Mouse (Mus musculus): ENCODE results near the gene Sycp2l. TPM values are rescaled to one million over a fixed set of nuclear protein-coding genes. Genes with fewer than 3 reads are reported as not detected.
A peak's percentile ranks its signal among the peaks of the same experiment; 100 is the strongest.

Gene Sycp2l
- polyA plus RNA-seq, 1 experiment from 2014 or later, result not detected

GRCm38 (mm10) chr13:41079421-41079780 is 34.7 kb upstream of the Sycp2l start, which contains the start of gene Mak:
Gene Mak (minus strand): TSS chr13:41079706.
- Histone ChIP-seq H3K4me1 (ENCODE audit: insufficient read depth, low read depth, low read length) (no peaks in the 10 kb centered on the region), H3K4me2 (replicated peaks; ENCODE audit: low read depth, low read length) (peak within 1 kb of the TSS; percentile 68), H3K36me3 (ENCODE audit: insufficient read depth, low read length) (no peaks in the 10 kb centered on the region), H3K4me3 (ENCODE audit: low read depth, low read length) (peak within 1 kb of the TSS; percentile 36), H3K9ac (replicated peaks; ENCODE audit: low read depth) (no peak within 1 kb of the TSS), H3K27ac (ENCODE audit: low read length) (no peak within 1 kb of the TSS), H3K9me3 (ENCODE audit: low read length) (no peaks in the 10 kb centered on the region), H3K27me3 (replicated peaks; ENCODE audit: insufficient read depth, low read length) (0 out of 2 replicates have a peak, but pooled peaks cover 5% of the 10 kb centered on the region)
- TF ChIP-seq EP300 (IDR thresholded peaks at IDR 0.05) (no peak), CTCF (IDR thresholded peaks at IDR 0.05) (no peak)
- DNase-seq (ENCODE audit: low spot score) (peak; percentile 78), ATAC-seq (peak; percentile 96)
- WGBS, result under 1% methylated on average over 38 of the region's 40 CpGs

GRCm38 (mm10) chr13:41079859-41080258 is 34.2 kb upstream of the Sycp2l start:
- no peak for ATAC-seq
- no peak overlapping the region; the same call in 1 of the 2 replicates for H3K4me3 ChIP-seq (ENCODE audit: low read depth, low read length)
- 56% methylated on average over 5 of the region's 5 CpGs for WGBS

GRCm38 (mm10) chr13:41080700-41081099 is 33.4 kb upstream of the Sycp2l start:
- ATAC-seq (no peak), DNase-seq (ENCODE audit: low spot score) (no peak)
- Histone ChIP-seq H3K9me3 (ENCODE audit: low read length) (no peaks in the 10 kb centered on the region), H3K9ac (replicated peaks; ENCODE audit: low read depth) (no peak overlapping the region), H3K4me1 (ENCODE audit: insufficient read depth, low read depth, low read length) (no peaks in the 10 kb centered on the region), H3K27me3 (replicated peaks; ENCODE audit: insufficient read depth, low read length) (0 out of 2 replicates have a peak, but pooled peaks cover 5% of the 10 kb centered on the region), H3K27ac (ENCODE audit: low read length) (no peak overlapping the region), H3K4me3 (ENCODE audit: low read depth, low read length) (no peak overlapping the region), H3K36me3 (ENCODE audit: insufficient read depth, low read length) (no peaks in the 10 kb centered on the region), H3K4me2 (replicated peaks; ENCODE audit: low read depth, low read length) (no peak overlapping the region)
- WGBS, result 89% methylated on average over 6 of the region's 6 CpGs
- no peak for TF ChIP-seq EP300 (IDR thresholded peaks at IDR 0.05)
- no peak for TF ChIP-seq CTCF (IDR thresholded peaks at IDR 0.05)

More at GRCm38 (mm10) chr13:41079859-41080258, 34.2 kb upstream of the Sycp2l start:
- H3K36me3 ChIP-seq (ENCODE audit: insufficient read depth, low read length), result no peaks in the 10 kb centered on the region
- no peak overlapping the region for H3K9ac ChIP-seq (replicated peaks; ENCODE audit: low read depth)
- H3K27me3 ChIP-seq (replicated peaks; ENCODE audit: insufficient read depth, low read length), result 0 out of 2 replicates have a peak, but pooled peaks cover 5% of the 10 kb centered on the region
- no peaks in the 10 kb centered on the region for H3K9me3 ChIP-seq (ENCODE audit: low read length)
- no peak for DNase-seq (ENCODE audit: low spot score)
- no peak overlapping the region for H3K4me2 ChIP-seq (replicated peaks; ENCODE audit: low read depth, low read length)
- TF ChIP-seq CTCF (IDR thresholded peaks at IDR 0.05), result no peak
- TF ChIP-seq EP300 (IDR thresholded peaks at IDR 0.05), result no peak
- no peaks in the 10 kb centered on the region for H3K4me1 ChIP-seq (ENCODE audit: insufficient read depth, low read depth, low read length)
- H3K27ac ChIP-seq (ENCODE audit: low read length), result no peak overlapping the region

GRCm38 (mm10) chr13:41084521-41084920 is 29.6 kb upstream of the Sycp2l start:
- Histone ChIP-seq H3K9me3 (ENCODE audit: low read length) (no peaks in the 10 kb centered on the region), H3K4me3 (ENCODE audit: low read depth, low read length) (no peak overlapping the region), H3K27ac (ENCODE audit: low read length) (no peak overlapping the region), H3K4me2 (replicated peaks; ENCODE audit: low read depth, low read length) (no peak overlapping the region), H3K9ac (replicated peaks; ENCODE audit: low read depth) (no peak overlapping the region), H3K27me3 (replicated peaks; ENCODE audit: insufficient read depth, low read length) (0 out of 2 replicates have a peak, but pooled peaks cover 5% of the 10 kb centered on the region), H3K4me1 (ENCODE audit: insufficient read depth, low read depth, low read length) (no peaks in the 10 kb centered on the region), H3K36me3 (ENCODE audit: insufficient read depth, low read length) (no peaks in the 10 kb centered on the region)
- no peak for ATAC-seq
- 77% methylated on average over 3 of the region's 3 CpGs for WGBS
- DNase-seq (ENCODE audit: low spot score), result peak; percentile 18
- TF ChIP-seq EP300 (IDR thresholded peaks at IDR 0.05) (no peak), CTCF (IDR thresholded peaks at IDR 0.05) (no peak)

- Histone ChIP-seq H3K4me1 (ENCODE audit: insufficient read depth, low read depth, low read length) (no peaks in the 10 kb centered on the region), H3K9ac (replicated peaks; ENCODE audit: low read depth) (no peak overlapping the region), H3K4me3 (ENCODE audit: low read depth, low read length) (no peak overlapping the region), H3K27ac (ENCODE audit: low read length) (no peak overlapping the region), H3K9me3 (ENCODE audit: low read length) (no peaks in the 10 kb centered on the region), H3K4me2 (replicated peaks; ENCODE audit: low read depth, low read length) (no peak overlapping the region), H3K27me3 (replicated peaks; ENCODE audit: insufficient read depth, low read length) (0 out of 2 replicates have a peak, but pooled peaks cover 5% of the 10 kb centered on the region), H3K36me3 (ENCODE audit: insufficient read depth, low read length) (no peaks in the 10 kb centered on the region)
- ATAC-seq (no peak), DNase-seq (ENCODE audit: low spot score) (peak; percentile 47)
- WGBS, result 12% methylated on average over 2 of the region's 2 CpGs
- TF ChIP-seq CTCF (IDR thresholded peaks at IDR 0.05) (peak; percentile 71), EP300 (IDR thresholded peaks at IDR 0.05) (no peak)
These were observed 29.0 kb upstream of the Sycp2l start for GRCm38 (mm10) chr13:41085140-41085539.

- ATAC-seq (no peak), DNase-seq (ENCODE audit: low spot score) (no peak)
- no peaks in the 10 kb centered on the region for H3K36me3 ChIP-seq (ENCODE audit: insufficient read depth, low read length)
- H3K4me2 ChIP-seq (replicated peaks; ENCODE audit: low read depth, low read length), result no peak overlapping the region
- no peaks in the 10 kb centered on the region for H3K4me1 ChIP-seq (ENCODE audit: insufficient read depth, low read depth, low read length)
- H3K9me3 ChIP-seq (ENCODE audit: low read length), result no peaks in the 10 kb centered on the region
- TF ChIP-seq CTCF (IDR thresholded peaks at IDR 0.05) (no peak), EP300 (IDR thresholded peaks at IDR 0.05) (no peak)
- H3K27me3 ChIP-seq (replicated peaks; ENCODE audit: insufficient read depth, low read length), result 0 out of 2 replicates have a peak, but pooled peaks cover 11% of the 10 kb centered on the region
- no peak overlapping the region for H3K4me3 ChIP-seq (ENCODE audit: low read depth, low read length)
- no peak overlapping the region for H3K27ac ChIP-seq (ENCODE audit: low read length)
- H3K9ac ChIP-seq (replicated peaks; ENCODE audit: low read depth), result no peak overlapping the region
These were observed 25.4 kb upstream of the Sycp2l start for GRCm38 (mm10) chr13:41088746-41089145.

GRCm38 (mm10) chr13:41091271-41091670 is 22.8 kb upstream of the Sycp2l start:
- Histone ChIP-seq H3K27ac (ENCODE audit: low read length) (no peak overlapping the region), H3K27me3 (replicated peaks; ENCODE audit: insufficient read depth, low read length) (0 out of 2 replicates have a peak, but pooled peaks cover 11% of the 10 kb centered on the region), H3K36me3 (ENCODE audit: insufficient read depth, low read length) (no peaks in the 10 kb centered on the region), H3K9me3 (ENCODE audit: low read length) (no peaks in the 10 kb centered on the region), H3K9ac (replicated peaks; ENCODE audit: low read depth) (no peak overlapping the region), H3K4me2 (replicated peaks; ENCODE audit: low read depth, low read length) (no peak overlapping the region), H3K4me1 (ENCODE audit: insufficient read depth, low read depth, low read length) (no peaks in the 10 kb centered on the region), H3K4me3 (ENCODE audit: low read depth, low read length) (no peak overlapping the region)
- no peak for ATAC-seq
- WGBS, result 12% methylated on average over 10 of the region's 10 CpGs
- no peak for TF ChIP-seq EP300 (IDR thresholded peaks at IDR 0.05)
- no peak for DNase-seq (ENCODE audit: low spot score)
